In the genomic region with DNA sequence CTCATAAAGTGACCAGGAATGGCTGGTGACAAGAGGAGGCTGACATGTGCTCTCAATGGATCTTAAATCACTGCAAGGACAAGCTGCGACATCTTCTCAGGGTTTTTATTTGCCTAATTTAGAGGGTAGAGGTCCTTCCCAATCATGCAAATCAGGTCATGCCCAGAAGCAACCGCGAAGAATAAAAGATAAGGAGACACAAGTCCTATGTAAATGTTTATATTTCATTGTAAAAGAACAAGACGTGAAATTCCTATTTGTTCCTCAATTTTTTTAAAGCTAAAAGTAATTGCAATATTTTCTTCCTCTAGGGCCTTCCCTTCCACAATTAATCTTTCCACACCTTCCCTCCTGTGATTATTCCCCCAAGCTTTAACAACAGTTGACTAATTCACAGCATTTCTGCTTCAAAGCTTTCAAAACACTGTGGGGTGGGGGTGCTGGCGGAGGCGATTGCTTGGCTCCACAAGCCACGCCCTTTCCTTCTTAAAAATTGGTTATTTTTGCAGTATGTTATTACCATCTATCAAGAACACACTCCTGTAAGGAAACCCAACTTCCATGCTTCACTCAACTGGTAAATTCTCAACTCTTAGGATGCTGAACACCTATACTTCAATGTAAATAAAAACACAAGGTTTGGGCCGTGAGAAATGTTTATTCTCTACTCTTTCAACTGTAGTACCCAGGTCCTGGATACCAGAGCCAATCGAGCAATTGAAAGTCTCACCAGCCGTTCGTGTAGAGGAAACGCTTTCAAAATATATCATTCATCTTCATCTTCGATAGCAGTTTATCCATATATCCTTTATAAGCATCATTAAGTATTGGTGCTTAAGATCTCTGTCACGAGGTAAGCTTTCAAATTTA, we compare ENCODE assay signal across 9 mouse cellular contexts. TPM values are rescaled to one million over a fixed set of nuclear protein-coding genes. Genes with fewer than 3 reads are reported as not detected.
DNase-seq lines count a peak whose midpoint lies in the region; ATAC-seq and TF ChIP-seq lines count a peak whose summit lies in the region.
"Had no signal": no experiment of that assay in that cellular context is flagged by ENCODE, and none has a peak within 500 bp of the region (broad histone marks: within the 10 kb centered on the region; RNA-seq: fewer than 3 reads in every experiment).

No protein-coding gene starts in this region.

- intact Hi-C loops in gastrocnemius, postnatal 36 days (cut with DNase I), result loop anchor here (5.0 kb wide), 1 partner anchor 107 kb away; the partner anchor contains the start of genes Mapk14 and Slc26a8

- peak overlapping the region; percentile 98; the same call in 1 of the 2 replicates for H3K27ac ChIP-seq in layer of hippocampus, adult 2 months
- H3K27ac ChIP-seq in embryonic facial prominence, embryonic 12.5 days, result no peak overlapping the region
- no peak overlapping the region for H3K27ac ChIP-seq in midbrain, embryonic 11.5 days (ENCODE audit: low read depth, low read length)

- H3K4me3 ChIP-seq in layer of hippocampus, adult 2 months, result peak overlapping the region; percentile 80; the same call in 1 of the 2 replicates
- H3K4me3 ChIP-seq in embryonic facial prominence, embryonic 12.5 days, result peak overlapping the region; percentile 85
- peak overlapping the region; percentile 100 for H3K4me3 ChIP-seq in midbrain, embryonic 11.5 days (ENCODE audit: low read depth, low read length)

- 20% methylated on average over 14 of the region's 14 CpGs for WGBS in embryonic facial prominence, embryonic 12.5 days
- 22% methylated on average over 14 of the region's 14 CpGs for WGBS in midbrain, embryonic 11.5 days

- H3K9ac ChIP-seq in embryonic facial prominence, embryonic 12.5 days, result no peak overlapping the region
- peak overlapping the region; percentile 100 for H3K9ac ChIP-seq in midbrain, embryonic 11.5 days (ENCODE audit: low read length)

- DNase-seq in layer of hippocampus, adult 2 months (ENCODE audit: low spot score in 2 of 2), result no peak
- no peak for DNase-seq in layer of hippocampus, adult 18-20 months (ENCODE audit: low spot score in 2 of 2)
- peak; percentile 58 for DNase-seq in induced T-regulatory cell, adult 2 months (ENCODE audit: low read depth)
- DNase-seq in midbrain, embryonic 11.5 days (ENCODE audit: low spot score, missing footprints), result peak; percentile 92
- DNase-seq in gastrocnemius, postnatal 36 days, result no peak
- DNase-seq in left cerebral cortex, adult 11 months (ENCODE audit: low spot score), result no peak

- H3K4me1 ChIP-seq in embryonic facial prominence, embryonic 12.5 days, result peaks cover 23% of the 10 kb centered on the region
- H3K4me1 ChIP-seq in midbrain, embryonic 11.5 days (ENCODE audit: control insufficient read depth, insufficient read depth, low read length), result peaks cover 25% of the 10 kb centered on the region

- no peak for TF ChIP-seq CTCF in layer of hippocampus, adult 2 months (conservative IDR thresholded peaks at IDR 0.05)

- no peaks in the 10 kb centered on the region for H3K36me3 ChIP-seq in embryonic facial prominence, embryonic 12.5 days
- no peaks in the 10 kb centered on the region for H3K36me3 ChIP-seq in midbrain, embryonic 11.5 days (ENCODE audit: control insufficient read depth, insufficient read depth, low read length)

- peaks cover 5% of the 10 kb centered on the region; the same call in 1 of the 2 replicates for H3K9me3 ChIP-seq in embryonic facial prominence, embryonic 12.5 days
- H3K9me3 ChIP-seq in midbrain, embryonic 11.5 days (ENCODE audit: control insufficient read depth, low read length), result no peaks in the 10 kb centered on the region; the same call in 1 of the 2 replicates

- no peaks in the 10 kb centered on the region for H3K27me3 ChIP-seq in embryonic facial prominence, embryonic 12.5 days
- no peaks in the 10 kb centered on the region for H3K27me3 ChIP-seq in midbrain, embryonic 11.5 days (ENCODE audit: control insufficient read depth, insufficient read depth, low read length)

- no peak for ATAC-seq in embryonic facial prominence, embryonic 12.5 days (ENCODE audit: insufficient number of reproducible peaks, insufficient read depth, low FRiP score, low TSS enrichment)
- no peak for ATAC-seq in midbrain, embryonic 11.5 days (ENCODE audit: low FRiP score)
- ATAC-seq in inflammation-experienced regulatory T-cells, adult 6 months, result no peak

- peak overlapping the region; percentile 96 for H3K4me2 ChIP-seq in embryonic facial prominence, embryonic 12.5 days (replicated peaks)
- H3K4me2 ChIP-seq in midbrain, embryonic 11.5 days, result peak overlapping the region; percentile 97

RNA-seq across cellular contexts. Expression of gene Brpf3, which starts 1.4 kb away (rescaled TPM):
- 10 to 100 TPM; 43.4 to 44.8 TPM for total RNA-seq in layer of hippocampus, adult 2 months (2021)
- 10 to 100 TPM; 42.0 to 52.3 TPM for total RNA-seq in layer of hippocampus, adult 18-20 months (2021)
- 14.7 and 16.5 TPM in 2 replicates for polyA plus RNA-seq in embryonic facial prominence, embryonic 12.5 days (2016; fragmentation: Nextera tagmentation; extraction: Ambion mirVana)
- 6.5 and 9.7 TPM in 2 replicates for polyA plus RNA-seq in midbrain, embryonic 11.5 days (2014; fragmentation: Nextera tagmentation; extraction: Ambion mirVana)
- 1 to 10 TPM; 3.0 to 4.1 (median 3.1) TPM for polyA plus RNA-seq in inflammation-experienced regulatory T-cells, adult 6 months (2017; shearing (Covaris generic))
- 10 to 100 TPM; 12.5 to 20.2 TPM for total RNA-seq in gastrocnemius, postnatal 36 days (2021)

RNA-seq across cellular contexts. Expression of gene Mapk13, which starts 30.4 kb away (rescaled TPM):
- under 1 TPM; 0.59 to 0.66 TPM for total RNA-seq in layer of hippocampus, adult 2 months (2021)
- total RNA-seq in layer of hippocampus, adult 18-20 months (2021), result 1 to 10 TPM; 1.3 to 2.1 TPM
- polyA plus RNA-seq in embryonic facial prominence, embryonic 12.5 days (2016; fragmentation: Nextera tagmentation; extraction: Ambion mirVana), result 20.7 and 22.1 TPM in 2 replicates
- polyA plus RNA-seq in midbrain, embryonic 11.5 days (2014; fragmentation: Nextera tagmentation; extraction: Ambion mirVana), result 1.1 and 1.2 TPM in 2 replicates
- not detected for polyA plus RNA-seq in inflammation-experienced regulatory T-cells, adult 6 months (2017; shearing (Covaris generic))
- not detected for total RNA-seq in gastrocnemius, postnatal 36 days (2021)

RNA-seq across cellular contexts. Expression of gene Pnpla1, which starts 58.7 kb away (rescaled TPM):
- total RNA-seq in layer of hippocampus, adult 2 months (2021), result under 1 TPM; 0.49 to 0.56 TPM
- under 1 TPM; 0.41 to 0.87 TPM for total RNA-seq in layer of hippocampus, adult 18-20 months (2021)
- 0.05 and 0.06 TPM in 2 replicates for polyA plus RNA-seq in embryonic facial prominence, embryonic 12.5 days (2016; fragmentation: Nextera tagmentation; extraction: Ambion mirVana)
- not detected in 2 replicates for polyA plus RNA-seq in midbrain, embryonic 11.5 days (2014; fragmentation: Nextera tagmentation; extraction: Ambion mirVana)
- not detected for polyA plus RNA-seq in inflammation-experienced regulatory T-cells, adult 6 months (2017; shearing (Covaris generic))
- total RNA-seq in gastrocnemius, postnatal 36 days (2021), result not detected
- total RNA-seq: neutrophil, adult 5-6 weeks had no signal

Comparison
In these comparisons a context has a peak if more than half of its experiments do, and no peak if none do; other contexts are left out.
1. DNase-seq: peak in induced T-regulatory cell, adult 2 months (single experiment) and midbrain, embryonic 11.5 days (single experiment); none in layer of hippocampus, adult 2 months (0 of 2), layer of hippocampus, adult 18-20 months (0 of 2), gastrocnemius, postnatal 36 days (0 of 2) and left cerebral cortex, adult 11 months (single experiment).
2. Peak in every context shown above with its lines, with median percentiles within 50 percentile points of each other: H3K4me3 ChIP-seq.